Mouse (Mus musculus) MEL (cell line): ENCODE measurements around the gene 1600002K03Rik. TPM values are rescaled to one million over a fixed set of nuclear protein-coding genes. Genes with fewer than 3 reads are reported as not detected.

Experiments used
- DNase-seq: peaks from one replicate; pipeline ENCODE4 v3.0.0; 2011; ENCODE audit warnings: low read depth, low spot score
- H3K27ac ChIP-seq: 2 replicates; pipeline ENCODE4 v1.5.1; 2012; ENCODE audit warnings: low read depth, mild to moderate bottlenecking, control low read depth, low read length, moderate library complexity; ENCODE audit not compliant: control insufficient read depth
- H3K27me3 ChIP-seq, 2 experiments: fragments of 150-350 bp in 1 of 2; sonication (generic) in 1 of 2; 2 replicates each; pipeline ENCODE4 v1.6.1; 2012; ENCODE audit warnings: low read length in 2 of 2, mild to moderate bottlenecking in 2 of 2, improper control_type of control experiment in 1 of 2, moderate library complexity in 1 of 2; ENCODE audit not compliant: insufficient read depth in 2 of 2, control insufficient read depth in 1 of 2
- H3K36me3 ChIP-seq, 2 experiments: 2 replicates each; pipeline ENCODE4 v1.6.1; 2012 to 2014; ENCODE audit warnings: low read length in 2 of 2, improper control_type of control experiment in 1 of 2, inconsistent platforms in 1 of 2, mild to moderate bottlenecking in 1 of 2; ENCODE audit not compliant: insufficient read depth in 2 of 2, control insufficient read depth in 1 of 2
- H3K4me1 ChIP-seq, 2 experiments: fragments of 150-350 bp in 1 of 2; sonication (generic) in 1 of 2; 2 replicates each; pipeline ENCODE4 v1.6.1; 2012; ENCODE audit warnings: low read length in 2 of 2, improper control_type of control experiment in 1 of 2, mild to moderate bottlenecking in 1 of 2; ENCODE audit not compliant: insufficient read depth in 2 of 2, control insufficient read depth in 1 of 2
- H3K4me3 ChIP-seq, 2 experiments: fragments of 150-350 bp in 1 of 2; sonication (generic) in 1 of 2; 2 replicates each; pipeline ENCODE4 v1.5.1; 2012; ENCODE audit warnings: low read depth in 2 of 2, low read length in 2 of 2, mild to moderate bottlenecking in 2 of 2, moderate library complexity in 2 of 2, control low read depth in 1 of 2, improper control_type of control experiment in 1 of 2; ENCODE audit not compliant: control insufficient read depth in 1 of 2, insufficient read depth in 1 of 2
- H3K79me2 ChIP-seq: 2 replicates; pipeline ENCODE4 v1.6.1; 2012; ENCODE audit warnings: mild to moderate bottlenecking, low read length, moderate library complexity; ENCODE audit not compliant: control insufficient read depth, poor library complexity, insufficient read depth
- H3K9ac ChIP-seq: 2 replicates; pipeline ENCODE4 v1.6.1; 2012; ENCODE audit warnings: low read depth, mild to moderate bottlenecking, control low read depth, low read length, moderate library complexity; ENCODE audit not compliant: control insufficient read depth, poor library complexity, severe bottlenecking
- H3K9me3 ChIP-seq: fragments of 150-350 bp; sonication (generic); replicated peaks from 2 replicates; pipeline ENCODE4 v1.6.1; 2012; ENCODE audit warnings: mild to moderate bottlenecking, low read length, improper control_type of control experiment, moderate library complexity; ENCODE audit not compliant: insufficient read depth
- BHLHE40 ChIP-seq: IDR thresholded peaks from 2 replicates; pipeline ENCODE4 v1.6.1; 2012; ENCODE audit warnings: low read depth, mild to moderate bottlenecking, inconsistent platforms, low read length, improper control_type of control experiment, borderline replicate concordance
- CTCF ChIP-seq, 3 experiments: IDR thresholded peaks in 2 of 3; conservative IDR thresholded peaks in 1 of 3; 2 replicates each; pipeline ENCODE4 v1.5.1; 2011 to 2012; ENCODE audit warnings: low read length in 3 of 3, low read depth in 2 of 3, mild to moderate bottlenecking in 2 of 3, improper control_type of control experiment in 1 of 3, inconsistent platforms in 1 of 3, mixed read lengths in 1 of 3, moderate library complexity in 1 of 3; ENCODE audit not compliant: control insufficient read depth in 1 of 3, insufficient read depth in 1 of 3, poor library complexity in 1 of 3, severe bottlenecking in 1 of 3
- E2F4 ChIP-seq: IDR thresholded peaks from 2 replicates; pipeline ENCODE4 v1.6.1; 2011; ENCODE audit warnings: low read depth, low read length, improper control_type of control experiment, borderline replicate concordance
- ELF1 ChIP-seq: IDR thresholded peaks from 2 replicates; pipeline ENCODE4 v1.6.1; 2014; ENCODE audit warnings: low read depth, mild to moderate bottlenecking, inconsistent platforms, low read length, improper control_type of control experiment, moderate library complexity
- ETS1 ChIP-seq: IDR thresholded peaks from 2 replicates; pipeline ENCODE4 v1.6.1; 2012; ENCODE audit warnings: low read depth, mild to moderate bottlenecking, inconsistent platforms, low read length, improper control_type of control experiment, moderate library complexity
- GATA1 ChIP-seq: IDR thresholded peaks from 2 replicates; pipeline ENCODE4 v1.6.1; 2011; ENCODE audit warnings: low read depth, low read length, improper control_type of control experiment
- HCFC1 ChIP-seq: IDR thresholded peaks from 2 replicates; pipeline ENCODE4 v1.6.1; 2012; ENCODE audit warnings: low read depth, mild to moderate bottlenecking, inconsistent platforms, low read length, improper control_type of control experiment, moderate library complexity
- MAX ChIP-seq: IDR thresholded peaks from 2 replicates; pipeline ENCODE4 v1.6.1; 2011; ENCODE audit warnings: low read length, improper control_type of control experiment
- MAZ ChIP-seq: IDR thresholded peaks from 2 replicates; pipeline ENCODE4 v1.6.1; 2012; ENCODE audit warnings: low read depth, mild to moderate bottlenecking, inconsistent platforms, low read length, improper control_type of control experiment
- MEF2A ChIP-seq: IDR thresholded peaks from 2 replicates; pipeline ENCODE4 v1.6.1; 2014; ENCODE audit warnings: low read depth, mild to moderate bottlenecking, inconsistent platforms, low read length, improper control_type of control experiment; ENCODE audit not compliant: poor library complexity, insufficient replicate concordance, severe bottlenecking; ENCODE audit errors: extremely low read depth
- MXI1 ChIP-seq: IDR thresholded peaks from 2 replicates; pipeline ENCODE4 v1.6.1; 2011; ENCODE audit warnings: mild to moderate bottlenecking, low read depth, low read length, improper control_type of control experiment
- MYB ChIP-seq: IDR thresholded peaks from 2 replicates; pipeline ENCODE4 v1.6.1; 2011; ENCODE audit warnings: mild to moderate bottlenecking, low read depth, low read length, improper control_type of control experiment
- MYC ChIP-seq: IDR thresholded peaks from 2 replicates; pipeline ENCODE4 v1.6.1; 2011; ENCODE audit warnings: low read depth, mild to moderate bottlenecking, low read length, improper control_type of control experiment, moderate library complexity
- NELFE ChIP-seq: IDR thresholded peaks from 2 replicates; pipeline ENCODE4 v1.6.1; 2011; ENCODE audit warnings: low read depth, low read length, improper control_type of control experiment
- NRF1 ChIP-seq: IDR thresholded peaks from 2 replicates; pipeline ENCODE4 v1.6.1; 2014; ENCODE audit warnings: low read depth, mild to moderate bottlenecking, inconsistent platforms, low read length, improper control_type of control experiment, moderate library complexity; ENCODE audit not compliant: poor library complexity, insufficient read depth, severe bottlenecking
- POLR2A ChIP-seq, 2 experiments: IDR thresholded peaks; 2 replicates each; pipeline ENCODE4 v1.6.1; 2011 to 2012; ENCODE audit warnings: low read length in 2 of 2, mild to moderate bottlenecking in 2 of 2, control low read depth in 1 of 2, improper control_type of control experiment in 1 of 2, low read depth in 1 of 2, moderate library complexity in 1 of 2; ENCODE audit not compliant: control insufficient read depth in 1 of 2, insufficient read depth in 1 of 2, poor library complexity in 1 of 2
- POLR2AphosphoS2 ChIP-seq: IDR thresholded peaks from 2 replicates; pipeline ENCODE4 v1.6.1; 2011; ENCODE audit warnings: low read length, improper control_type of control experiment
- SIN3A ChIP-seq: IDR thresholded peaks from 2 replicates; pipeline ENCODE4 v1.6.1; 2012; ENCODE audit warnings: low read length, improper control_type of control experiment, inconsistent platforms
- SMC3 ChIP-seq: IDR thresholded peaks from 2 replicates; pipeline ENCODE4 v1.6.1; 2011; ENCODE audit warnings: low read depth, low read length, improper control_type of control experiment
- TBP ChIP-seq: IDR thresholded peaks from 2 replicates; pipeline ENCODE4 v1.8.0; 2011; ENCODE audit warnings: low read depth, low read length, improper control_type of control experiment
- TCF12 ChIP-seq: IDR thresholded peaks from 2 replicates; pipeline ENCODE4 v1.6.1; 2014; ENCODE audit warnings: low read depth, mild to moderate bottlenecking, inconsistent platforms, low read length, improper control_type of control experiment, moderate library complexity
- UBTF ChIP-seq: IDR thresholded peaks from 2 replicates; pipeline ENCODE4 v1.6.1; 2012; ENCODE audit warnings: low read depth, mild to moderate bottlenecking, inconsistent platforms, low read length, improper control_type of control experiment, moderate library complexity, borderline replicate concordance; ENCODE audit not compliant: insufficient read depth
- USF1 ChIP-seq: IDR thresholded peaks from 2 replicates; pipeline ENCODE4 v1.6.1; 2014; ENCODE audit warnings: low read depth, mild to moderate bottlenecking, inconsistent platforms, low read length, improper control_type of control experiment, moderate library complexity
- USF2 ChIP-seq, 2 experiments: IDR thresholded peaks; 2 replicates each; pipeline ENCODE4 v1.6.1; 2011 to 2012; ENCODE audit warnings: improper control_type of control experiment in 2 of 2, low read length in 2 of 2, borderline replicate concordance in 1 of 2, inconsistent platforms in 1 of 2, low read depth in 1 of 2, mild to moderate bottlenecking in 1 of 2; ENCODE audit not compliant: insufficient read depth in 1 of 2
- ZKSCAN1 ChIP-seq: IDR thresholded peaks from 2 replicates; pipeline ENCODE4 v1.6.1; 2012; ENCODE audit warnings: low read depth, mild to moderate bottlenecking, inconsistent platforms, low read length, improper control_type of control experiment, moderate library complexity
- ZMIZ1 ChIP-seq: IDR thresholded peaks from 2 replicates; pipeline ENCODE4 v1.6.1; 2012; ENCODE audit warnings: low read depth, mild to moderate bottlenecking, inconsistent platforms, low read length, improper control_type of control experiment, moderate library complexity
- ZNF384 ChIP-seq: IDR thresholded peaks from 2 replicates; pipeline ENCODE4 v1.6.1; 2012; ENCODE audit warnings: low read depth, mild to moderate bottlenecking, inconsistent platforms, low read length, improper control_type of control experiment
- polyA plus RNA-seq, 2 experiments: library from polyadenylated mRNA; stranded (reverse) in 1 of 2; unstranded in 1 of 2; fragments of >175 nt in 1 of 2; fragments of >200 nt in 1 of 2; gene quantifications; 2 replicates each; pipeline versions ENCODE4 v1.2.1 to v1.2.4; 2012; ENCODE audit warnings: low replicate concordance in 2 of 2, low read depth in 1 of 2; ENCODE audit not compliant: insufficient read length in 2 of 2, insufficient read depth in 1 of 2, missing spikeins in 1 of 2
- total RNA-seq: library from RNA; depleted of rRNA; stranded (reverse); fragments of 300-350 nt; gene quantifications from 2 replicates; pipeline ENCODE4 v1.2.3, GENCODE M21; 2012; rRNA removed

The 1600002K03Rik gene
- 16.9 and 17.7 TPM in 2 replicates for total RNA-seq
- polyA plus RNA-seq: 10 to 100 TPM in 1 of 2 experiments, not detected in 1; 11.4 TPM

- peak; percentile 98 for DNase-seq
- H3K9me3 ChIP-seq: no peaks in the 10 kb centered on the region
- peaks cover 0 to 12% of the 10 kb centered on the region in 2 experiments; a peak in 2 of 4 replicates for H3K36me3 ChIP-seq
- TF ChIP-seq ELF1 (peak; percentile 90), NRF1 (peak; percentile 66), HCFC1 (peak; percentile 81), SMC3 (no peak), ETS1 (peak; percentile 40; the same call in 1 of the 2 replicates), ZNF384 (peak; percentile 95), POLR2A (IDR thresholded peaks at IDR 0.05; ENCODE audit: control insufficient read depth in 1 of 2, insufficient read depth in 1 of 2, low read depth in 1 of 2, low read length in 2 of 2, poor library complexity in 1 of 2) (peak; percentile 89 to 95), MEF2A (no peak), BHLHE40 (peak; percentile 96), POLR2AphosphoS2 (peak; percentile 94), MXI1 (peak; percentile 96), SIN3A (peak; percentile 88), USF2 (IDR thresholded peaks at IDR 0.05; ENCODE audit: borderline replicate concordance in 1 of 2, insufficient read depth in 1 of 2, low read depth in 1 of 2, low read length in 2 of 2) (peak in 1 of 2 experiments; percentile 79; a peak in 2 of 4 replicates), NELFE (peak; percentile 86), MYC (peak; percentile 93), UBTF (no peak), E2F4 (no peak), ZKSCAN1 (no peak; the same call in 1 of the 2 replicates), GATA1 (no peak), TCF12 (peak; percentile 58; the same call in 1 of the 2 replicates), CTCF (IDR thresholded peaks at IDR 0.05 in 2 of 3, conservative IDR thresholded peaks at IDR 0.05 in 1 of 3; ENCODE audit: control insufficient read depth in 1 of 3, insufficient read depth in 1 of 3, low read depth in 2 of 3, low read length in 3 of 3, poor library complexity in 1 of 3, severe bottlenecking in 1 of 3) (no peak), MAZ (peak; percentile 54), USF1 (peak; percentile 93), ZMIZ1 (peak; percentile 25; the same call in 1 of the 2 replicates), TBP (peak; percentile 74), MAX (peak; percentile 82), MYB (no peak)
- peak within 1 kb of the TSS; percentile 98 for H3K9ac ChIP-seq
- peaks cover 0 to 11% of the 10 kb centered on the region in 2 experiments; a peak in 1 of 4 replicates for H3K4me1 ChIP-seq
- H3K4me3 ChIP-seq: peak within 1 kb of the TSS; percentile 78 to 85
- no peaks in the 10 kb centered on the region for H3K27me3 ChIP-seq
- peaks cover 11% of the 10 kb centered on the region; the same call in 1 of the 2 replicates for H3K79me2 ChIP-seq
- H3K27ac ChIP-seq: peak within 1 kb of the TSS; percentile 100
Measured at GRCm38 (mm10) chr10:80172527-80173292, at the start of gene 1600002K03Rik. Gene 1600002K03Rik (plus strand): TSS chr10:80172944.
